Comparison of ENCODE assay signal across 15 mouse cellular contexts in the genomic region with DNA sequence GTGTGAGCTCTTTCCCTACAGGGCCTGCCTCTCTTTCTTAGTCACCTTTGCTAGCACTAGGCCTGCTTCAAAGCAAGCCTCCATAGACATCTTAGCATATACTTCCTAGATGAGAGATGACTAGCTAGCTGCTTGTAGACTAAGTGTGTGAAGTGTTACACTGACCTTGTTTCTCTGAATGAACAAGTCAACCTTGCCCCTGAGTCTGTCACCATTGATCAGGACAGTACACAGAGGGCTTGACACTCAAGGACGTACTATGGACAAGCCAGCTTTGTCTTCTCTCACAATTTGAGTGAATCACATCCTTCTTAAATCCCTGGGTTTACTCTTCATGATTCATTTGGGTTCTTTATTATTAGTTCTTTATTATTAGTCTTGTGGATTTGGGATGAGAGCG.
"Had no signal": no experiment of that assay in that cellular context is flagged by ENCODE, and none has a peak within 500 bp of the region (broad histone marks: within the 10 kb centered on the region; RNA-seq: fewer than 3 reads in every experiment).

No protein-coding gene starts in this region.

- H3K27ac ChIP-seq: midbrain, embryonic 13.5 days; midbrain, embryonic 15.5 days; neural tube, embryonic 12.5 days; stomach, postnatal 0 days had no signal

- H3K9me3 ChIP-seq: megakaryocyte, embryonic 14.5 days; midbrain, embryonic 15.5 days; neural tube, embryonic 12.5 days; stomach, embryonic 15.5 days had no signal

- H3K4me2 ChIP-seq: lung, embryonic 14.5 days; midbrain, embryonic 11.5 days; midbrain, embryonic 13.5 days; midbrain, embryonic 15.5 days; neural tube, embryonic 12.5 days; stomach, embryonic 15.5 days had no signal

- H3K27me3 ChIP-seq: megakaryocyte, embryonic 14.5 days; midbrain, embryonic 13.5 days; midbrain, embryonic 15.5 days; neural tube, embryonic 12.5 days; stomach, embryonic 15.5 days had no signal

- DNase-seq: lung, adult 18-20 months; lung, embryonic 14.5 days; lung, postnatal 14 days; lung, postnatal 4 days; right cerebral cortex, postnatal 14 days; thymus, adult 2 months; thymus, postnatal 25 days had no signal

- H3K9ac ChIP-seq: lung, embryonic 14.5 days; midbrain, embryonic 13.5 days; midbrain, embryonic 15.5 days; neural tube, embryonic 12.5 days; stomach, embryonic 15.5 days had no signal

- ATAC-seq: lung, postnatal 0 days; midbrain, embryonic 13.5 days; midbrain, embryonic 15.5 days had no signal

- H3K4me3 ChIP-seq: megakaryocyte, embryonic 14.5 days; midbrain, embryonic 13.5 days; midbrain, embryonic 15.5 days; neural tube, embryonic 12.5 days; stomach, embryonic 15.5 days had no signal

- H3K4me1 ChIP-seq: megakaryocyte, embryonic 14.5 days; midbrain, embryonic 13.5 days; midbrain, embryonic 15.5 days; neural tube, embryonic 12.5 days; stomach, embryonic 15.5 days had no signal

- H3K36me3 ChIP-seq: midbrain, embryonic 13.5 days; midbrain, embryonic 15.5 days; stomach, embryonic 15.5 days had no signal
